Mouse (Mus musculus) liver, postnatal 0 days (tissue): Measurements from ENCODE around the gene Mto1. TPM values are rescaled to one million over a fixed set of nuclear protein-coding genes. Genes with fewer than 3 reads are reported as not detected.
"Not testable (repeated sequence)": the region's sequence is repeated elsewhere in the genome, so short reads cannot be mapped to it uniquely, and the experiment has no call there.

Source experiments
- ATAC-seq: fragments of 200-750 bp; cut with Nextera tagmentation; 2 replicates; pipeline ENCODE4 v1.8.0; 2017; ENCODE audit warnings: mild to moderate bottlenecking, moderate library complexity
- DNase-seq: peaks from one replicate; pipeline ENCODE4 v3.0.0-alpha.2; 2016
- H3K27ac ChIP-seq: fragments of 300-500 bp; sonication (generic); 2 replicates; pipeline ENCODE4 v1.5.1; 2014; ENCODE audit warnings: antibody characterized with exemption, moderate library complexity, mild to moderate bottlenecking, low read depth
- H3K27me3 ChIP-seq: fragments of 300-500 bp; sonication (generic); 2 replicates; pipeline ENCODE4 v1.6.1; 2014; ENCODE audit warnings: low read length, control low read depth, mixed read lengths; ENCODE audit not compliant: insufficient read depth
- H3K36me3 ChIP-seq: fragments of 300-500 bp; sonication (generic); replicated peaks from 2 replicates; pipeline ENCODE4 v1.6.1; 2014; ENCODE audit warnings: mild to moderate bottlenecking, control low read depth, low read length, moderate library complexity, mixed read lengths; ENCODE audit not compliant: insufficient read depth
- H3K4me1 ChIP-seq: fragments of 300-500 bp; sonication (generic); 2 replicates; pipeline ENCODE4 v1.6.1; 2014; ENCODE audit warnings: antibody characterized with exemption, mild to moderate bottlenecking, control low read depth; ENCODE audit not compliant: insufficient read depth
- H3K4me2 ChIP-seq: fragments of 300-500 bp; sonication (generic); 2 replicates; pipeline ENCODE4 v1.6.1; 2014; ENCODE audit warnings: low read depth, mild to moderate bottlenecking, low read length, moderate library complexity, mixed read lengths
- H3K4me3 ChIP-seq: fragments of 300-500 bp; sonication (generic); 2 replicates; pipeline ENCODE4 v1.5.1; 2014; ENCODE audit warnings: low read depth, low read length
- H3K9ac ChIP-seq: fragments of 300-500 bp; sonication (generic); replicated peaks from 2 replicates; pipeline ENCODE4 v1.6.1; 2014; ENCODE audit warnings: mild to moderate bottlenecking, moderate library complexity
- H3K9me3 ChIP-seq: fragments of 300-500 bp; sonication (generic); 2 replicates; pipeline ENCODE4 v1.6.1; 2016; ENCODE audit warnings: mild to moderate bottlenecking, control low read depth, low read length, mixed read lengths
- CTCF ChIP-seq: sonication (generic); IDR thresholded peaks from 2 replicates; pipeline ENCODE4 v1.5.1; 2016; ENCODE audit warnings: antibody characterized with exemption, low read depth
- EP300 ChIP-seq: IDR thresholded peaks from 2 replicates; pipeline ENCODE4 v1.6.1; 2016; ENCODE audit warnings: antibody characterized with exemption, low read depth, mild to moderate bottlenecking
- WGBS: fragments of 180-500 bp; shearing (Covaris S2); extraction: QIAGEN DNeasy Blood & Tissue Kit; methylation state at CpG from one replicate; pipeline ENCODE4 v1.1.7; 2014; ENCODE audit not compliant: insufficient replicate concordance; 5-methylcytosine and 5-hydroxymethylcytosine counted together
- polyA plus RNA-seq: library from polyadenylated mRNA; unstranded; fragments of >200 nt; fragmentation: Nextera tagmentation; extraction: Ambion mirVana; gene quantifications from 2 replicates; pipeline ENCODE4 v1.2.1, GENCODE M21; 2015

The Mto1 gene
- polyA plus RNA-seq, 1 experiment from 2014 or later: 11.5 TPM

GRCm38 (mm10) chr9:78480706-78481358, 32.8 kb downstream of the Mto1 start:
- ATAC-seq (peak; percentile 56), DNase-seq (peak; percentile 86)
- peak overlapping the region; percentile 84 for H3K4me2 ChIP-seq
- no peaks in the 10 kb centered on the region for H3K9me3 ChIP-seq
- H3K36me3 ChIP-seq: peaks cover 31% of the 10 kb centered on the region
- TF ChIP-seq CTCF (no peak), EP300 (no peak)
- H3K9ac ChIP-seq: peak overlapping the region; percentile 99
- peaks cover 10% of the 10 kb centered on the region for H3K4me1 ChIP-seq
- peak overlapping the region; percentile 94 for H3K4me3 ChIP-seq
- no peaks in the 10 kb centered on the region for H3K27me3 ChIP-seq
- WGBS: under 1% methylated on average over 46 of the region's 46 CpGs
- peak overlapping the region; percentile 99 for H3K27ac ChIP-seq

GRCm38 (mm10) chr9:78481423-78482331, 33.7 kb downstream of the Mto1 start:
- peak overlapping the region; percentile 99 for H3K27ac ChIP-seq
- DNase-seq (peak; percentile 95), ATAC-seq (peak; percentile 90)
- H3K9me3 ChIP-seq: no peaks in the 10 kb centered on the region
- H3K4me3 ChIP-seq: peak overlapping the region; percentile 94
- H3K36me3 ChIP-seq: peaks cover 25% of the 10 kb centered on the region
- H3K4me2 ChIP-seq: peak overlapping the region; percentile 84
- under 1% methylated on average over 70 of the region's 77 CpGs for WGBS
- peaks cover 10% of the 10 kb centered on the region for H3K4me1 ChIP-seq
- peak overlapping the region; percentile 99 for H3K9ac ChIP-seq
- 0 out of 2 replicates have a peak, but pooled peaks have one; percentile 36 for TF ChIP-seq EP300
- TF ChIP-seq CTCF: 0 out of 2 replicates have a peak, but pooled peaks have one; percentile 5
- no peaks in the 10 kb centered on the region for H3K27me3 ChIP-seq

GRCm38 (mm10) chr9:78482386-78482785, 34.4 kb downstream of the Mto1 start:
- peak overlapping the region; percentile 77 for H3K9ac ChIP-seq

GRCm38 (mm10) chr9:78484660-78485059, 36.7 kb downstream of the Mto1 start:
- Histone ChIP-seq H3K27ac (no peak overlapping the region), H3K4me3 (no peak overlapping the region), H3K4me1 (peaks cover 12% of the 10 kb centered on the region), H3K9ac (no peak overlapping the region), H3K4me2 (no peak overlapping the region), H3K9me3 (no peaks in the 10 kb centered on the region), H3K27me3 (no peaks in the 10 kb centered on the region), H3K36me3 (no peaks in the 10 kb centered on the region)
- DNase-seq (no peak), ATAC-seq (no peak)
- no peak for TF ChIP-seq CTCF
- no peak for TF ChIP-seq EP300
- WGBS: 79% methylated on average over 3 of the region's 3 CpGs

More at GRCm38 (mm10) chr9:78482386-78482785, 34.4 kb downstream of the Mto1 start:
- WGBS: 21% methylated on average over 3 of the region's 3 CpGs
- ATAC-seq: no peak
- H3K4me3 ChIP-seq: peak overlapping the region; percentile 94
- no peaks in the 10 kb centered on the region for H3K9me3 ChIP-seq
- no peak for DNase-seq
- peaks cover 19% of the 10 kb centered on the region for H3K36me3 ChIP-seq
- TF ChIP-seq EP300 (no peak), CTCF (no peak)
- H3K27me3 ChIP-seq: no peaks in the 10 kb centered on the region
- H3K27ac ChIP-seq: peak overlapping the region; percentile 94
- peak overlapping the region; percentile 84 for H3K4me2 ChIP-seq
- H3K4me1 ChIP-seq: peaks cover 10% of the 10 kb centered on the region

GRCm38 (mm10) chr9:78488021-78488420, 40.0 kb downstream of the Mto1 start:
- WGBS: 80% methylated on average over 5 of the region's 5 CpGs
- not testable (repeated sequence) for H3K4me2 ChIP-seq, ATAC-seq, H3K36me3 ChIP-seq, H3K4me3 ChIP-seq, DNase-seq, H3K27me3 ChIP-seq, H3K4me1 ChIP-seq, H3K9me3 ChIP-seq, H3K9ac ChIP-seq, H3K27ac ChIP-seq

- Histone ChIP-seq H3K27me3 (no peaks in the 10 kb centered on the region), H3K4me2 (peak within 1 kb of the TSS; percentile 71), H3K36me3 (no peaks in the 10 kb centered on the region), H3K4me3 (peak within 1 kb of the TSS; percentile 35), H3K9me3 (no peaks in the 10 kb centered on the region), H3K27ac (peak within 1 kb of the TSS; percentile 72), H3K9ac (peak within 1 kb of the TSS; percentile 54), H3K4me1 (peaks cover 6% of the 10 kb centered on the region; the same call in 1 of the 2 replicates)
- DNase-seq (peak; percentile 73), ATAC-seq (peak; percentile 68)
- WGBS: 3% methylated on average over 16 of the region's 20 CpGs
- TF ChIP-seq EP300 (no peak), CTCF (no peak)
Measured at GRCm38 (mm10) chr9:78488890-78489420, 40.9 kb downstream of the Mto1 start, which contains the start of gene Eef1a1. Eef1a1 (minus strand) TSS chr9:78489151.
